Mouse (Mus musculus) heart, embryonic 16.5 days (tissue): ENCODE measurements at regions not wholly inside any gene's neighbourhood (a gene's known extent, or its start where the extent isn't known, plus 50 kb on each side); places are given as distances from the start of the nearest gene placed in this dataset.

Experiments
- ATAC-seq: fragments of 200-750 bp; cut with Nextera tagmentation; replicated peaks from 2 replicates; pipeline ENCODE4 v1.8.0; 2017; ENCODE audit warnings: moderate number of reproducible peaks; ENCODE audit not compliant: insufficient read depth, low FRiP score; ENCODE audit errors: extremely low read depth
- H3K27ac ChIP-seq: fragments of 300-500 bp; sonication (generic); 2 replicates; pipeline ENCODE4 v1.5.1; 2014; ENCODE audit warnings: mild to moderate bottlenecking, low read length, control low read depth, moderate library complexity
- H3K27me3 ChIP-seq: fragments of 300-500 bp; sonication (generic); 2 replicates; pipeline ENCODE4 v1.6.1; 2014; ENCODE audit warnings: low read length, mixed read lengths; ENCODE audit not compliant: control insufficient read depth, insufficient read depth
- H3K36me3 ChIP-seq: fragments of 300-500 bp; sonication (generic); 2 replicates; pipeline ENCODE4 v1.6.1; 2014; ENCODE audit not compliant: control insufficient read depth, insufficient read depth
- H3K4me1 ChIP-seq: fragments of 300-500 bp; sonication (generic); 2 replicates; pipeline ENCODE4 v1.6.1; 2014; ENCODE audit warnings: low read length, mixed read lengths; ENCODE audit not compliant: control insufficient read depth, insufficient read depth
- H3K4me2 ChIP-seq: fragments of 300-500 bp; sonication (generic); 2 replicates; pipeline ENCODE4 v1.6.1; 2014; ENCODE audit warnings: low read depth, mild to moderate bottlenecking, control low read depth, low read length
- H3K4me3 ChIP-seq: fragments of 300-500 bp; sonication (generic); 2 replicates; pipeline ENCODE4 v1.5.1; 2014; ENCODE audit warnings: mild to moderate bottlenecking, control low read depth, low read length
- H3K9ac ChIP-seq: fragments of 300-500 bp; sonication (generic); 2 replicates; pipeline ENCODE4 v1.6.1; 2014; ENCODE audit warnings: low read length, control low read depth
- H3K9me3 ChIP-seq: fragments of 300-500 bp; sonication (generic); replicated peaks from 2 replicates; pipeline ENCODE4 v1.6.1; 2016; ENCODE audit warnings: low read length; ENCODE audit not compliant: control insufficient read depth
- WGBS: fragments of 180-500 bp; shearing (Covaris S2); extraction: QIAGEN DNeasy Blood & Tissue Kit; methylation state at CpG from one replicate; pipeline ENCODE4 v1.1.7; 2014; 5-methylcytosine and 5-hydroxymethylcytosine counted together

- Histone ChIP-seq H3K4me2 (no peak overlapping the region), H3K4me3 (no peak overlapping the region), H3K36me3 (no peaks in the 10 kb centered on the region), H3K27ac (no peak overlapping the region), H3K9ac (no peak overlapping the region), H3K4me1 (peaks cover 4% of the 10 kb centered on the region), H3K27me3 (no peaks in the 10 kb centered on the region), H3K9me3 (peaks cover 4% of the 10 kb centered on the region; the same call in 1 of the 2 replicates)
- no peak for ATAC-seq
- WGBS, result 76% methylated on average over 3 of the region's 3 CpGs
Measured at GRCm38 (mm10) chr13:59905488-59905887, 82.5 kb upstream of the Tut7 start.

- no peak for ATAC-seq
- H3K4me2 ChIP-seq, result no peak overlapping the region
- H3K27ac ChIP-seq, result no peak overlapping the region
- H3K4me3 ChIP-seq, result no peak overlapping the region
- H3K27me3 ChIP-seq, result no peaks in the 10 kb centered on the region
- WGBS, result 78% methylated on average over 1 of the region's 1 CpGs
- H3K36me3 ChIP-seq, result no peaks in the 10 kb centered on the region
- peaks cover 4% of the 10 kb centered on the region; the same call in 1 of the 2 replicates for H3K9me3 ChIP-seq
- H3K4me1 ChIP-seq, result no peaks in the 10 kb centered on the region
- H3K9ac ChIP-seq, result no peak overlapping the region
Measured at GRCm38 (mm10) chr13:59904415-59904814, 81.5 kb upstream of the Tut7 start.

GRCm38 (mm10) chr13:59899521-59899920, 76.6 kb upstream of the Tut7 start:
- WGBS, result 74% methylated on average over 7 of the region's 7 CpGs
- Histone ChIP-seq H3K27ac (no peak overlapping the region), H3K4me3 (no peak overlapping the region), H3K9ac (no peak overlapping the region), H3K4me2 (no peak overlapping the region), H3K4me1 (no peaks in the 10 kb centered on the region), H3K36me3 (no peaks in the 10 kb centered on the region), H3K27me3 (no peaks in the 10 kb centered on the region), H3K9me3 (no peaks in the 10 kb centered on the region)
- ATAC-seq, result no peak

- Histone ChIP-seq H3K9ac (no peak overlapping the region), H3K27ac (no peak overlapping the region), H3K36me3 (no peaks in the 10 kb centered on the region), H3K4me1 (no peaks in the 10 kb centered on the region), H3K4me3 (no peak overlapping the region), H3K27me3 (no peaks in the 10 kb centered on the region), H3K4me2 (no peak overlapping the region), H3K9me3 (no peaks in the 10 kb centered on the region)
- no peak for ATAC-seq
- 77% methylated on average over 2 of the region's 2 CpGs for WGBS
Measured at GRCm38 (mm10) chr13:59895754-59896153, 72.8 kb upstream of the Tut7 start.

GRCm38 (mm10) chr13:59894094-59894493, 71.1 kb upstream of the Tut7 start:
- ATAC-seq, result no peak
- 56% methylated on average over 5 of the region's 5 CpGs for WGBS

GRCm38 (mm10) chr13:59892961-59893360, 70.0 kb upstream of the Tut7 start:
- no peak overlapping the region for H3K4me2 ChIP-seq
- peaks cover 4% of the 10 kb centered on the region; the same call in 1 of the 2 replicates for H3K4me1 ChIP-seq
- no peak overlapping the region for H3K9ac ChIP-seq
- H3K27me3 ChIP-seq, result no peaks in the 10 kb centered on the region
- no peak for ATAC-seq
- no peak overlapping the region for H3K27ac ChIP-seq
- no peaks in the 10 kb centered on the region for H3K36me3 ChIP-seq
- no peaks in the 10 kb centered on the region for H3K9me3 ChIP-seq
- 57% methylated on average over 8 of the region's 8 CpGs for WGBS
- H3K4me3 ChIP-seq, result no peak overlapping the region

More at GRCm38 (mm10) chr13:59894094-59894493, 71.1 kb upstream of the Tut7 start:
- no peaks in the 10 kb centered on the region for H3K27me3 ChIP-seq
- no peak overlapping the region for H3K4me2 ChIP-seq
- H3K27ac ChIP-seq, result no peak overlapping the region
- no peak overlapping the region for H3K4me3 ChIP-seq
- H3K4me1 ChIP-seq, result peaks cover 3% of the 10 kb centered on the region; the same call in 1 of the 2 replicates
- no peaks in the 10 kb centered on the region for H3K9me3 ChIP-seq
- no peak overlapping the region for H3K9ac ChIP-seq
- H3K36me3 ChIP-seq, result no peaks in the 10 kb centered on the region

GRCm38 (mm10) chr13:59892340-59892739, 69.4 kb upstream of the Tut7 start:
- ATAC-seq, result no peak
- Histone ChIP-seq H3K9me3 (no peaks in the 10 kb centered on the region), H3K4me2 (no peak overlapping the region), H3K4me1 (peaks cover 6% of the 10 kb centered on the region; the same call in 1 of the 2 replicates), H3K36me3 (no peaks in the 10 kb centered on the region), H3K4me3 (no peak overlapping the region), H3K27me3 (no peaks in the 10 kb centered on the region), H3K27ac (no peak overlapping the region), H3K9ac (no peak overlapping the region)
- WGBS, result 57% methylated on average over 9 of the region's 9 CpGs

GRCm38 (mm10) chr13:59891737-59892136, 68.8 kb upstream of the Tut7 start:
- no peak overlapping the region for H3K27ac ChIP-seq
- no peak overlapping the region for H3K4me3 ChIP-seq
- H3K36me3 ChIP-seq, result no peaks in the 10 kb centered on the region
- H3K27me3 ChIP-seq, result no peaks in the 10 kb centered on the region
- H3K4me2 ChIP-seq, result no peak overlapping the region
- WGBS, result 42% methylated on average over 8 of the region's 8 CpGs
- H3K9me3 ChIP-seq, result 0 out of 2 replicates have a peak, but pooled peaks cover under 1% of the 10 kb centered on the region
- 0 out of 2 replicates have a peak, but pooled peaks have one; percentile 49 for ATAC-seq
- H3K9ac ChIP-seq, result no peak overlapping the region
- H3K4me1 ChIP-seq, result peaks cover 6% of the 10 kb centered on the region; the same call in 1 of the 2 replicates

- no peak overlapping the region for H3K4me2 ChIP-seq
- no peaks in the 10 kb centered on the region for H3K27me3 ChIP-seq
- peaks cover 5% of the 10 kb centered on the region; the same call in 1 of the 2 replicates for H3K9me3 ChIP-seq
- ATAC-seq, result no peak; the same call in 1 of the 2 replicates
- H3K36me3 ChIP-seq, result no peaks in the 10 kb centered on the region
- peaks cover 6% of the 10 kb centered on the region; the same call in 1 of the 2 replicates for H3K4me1 ChIP-seq
- H3K27ac ChIP-seq, result no peak overlapping the region
- H3K9ac ChIP-seq, result no peak overlapping the region
- H3K4me3 ChIP-seq, result no peak overlapping the region
- 21% methylated on average over 10 of the region's 10 CpGs for WGBS
Measured at GRCm38 (mm10) chr13:59889468-59890117, 66.6 kb upstream of the Tut7 start.
